Comparison of ENCODE assay signal across 28 mouse cellular contexts in genomic region chr3:148659024-148659423, GRCm38 (mm10).
"Had no signal": no experiment of that assay in that cellular context is flagged by ENCODE, and none has a peak within 500 bp of the region (broad histone marks: within the 10 kb centered on the region; RNA-seq: fewer than 3 reads in every experiment).

No protein-coding gene starts in this region.

- H3K4me3 ChIP-seq: embryonic facial prominence, embryonic 12.5 days; embryonic facial prominence, embryonic 15.5 days; erythroblast, embryonic 14.5 days; forebrain, embryonic 10.5 days; forebrain, embryonic 12.5 days; forebrain, embryonic 13.5 days; forebrain, embryonic 15.5 days; gastrocnemius, adult 2 months; heart, adult 2 months had no signal

- H3K9me3 ChIP-seq: embryonic facial prominence, embryonic 12.5 days; embryonic facial prominence, embryonic 15.5 days; forebrain, embryonic 10.5 days; forebrain, embryonic 12.5 days; forebrain, embryonic 13.5 days; forebrain, embryonic 15.5 days had no signal

- ATAC-seq: forebrain, embryonic 13.5 days; forebrain, embryonic 14.5 days; forebrain, embryonic 15.5 days; forebrain, embryonic 16.5 days; forebrain, postnatal 0 days had no signal

- H3K27ac ChIP-seq: embryonic facial prominence, embryonic 12.5 days; embryonic facial prominence, embryonic 15.5 days; forebrain, embryonic 10.5 days; forebrain, embryonic 12.5 days; forebrain, embryonic 13.5 days; forebrain, embryonic 15.5 days; gastrocnemius, adult 2 months; heart, adult 2 months had no signal

- H3K36me3 ChIP-seq: embryonic facial prominence, embryonic 12.5 days; embryonic facial prominence, embryonic 15.5 days; forebrain, embryonic 10.5 days; forebrain, embryonic 12.5 days; forebrain, embryonic 15.5 days had no signal

- H3K4me2 ChIP-seq: embryonic facial prominence, embryonic 12.5 days; embryonic facial prominence, embryonic 15.5 days; forebrain, embryonic 12.5 days; forebrain, embryonic 13.5 days; forebrain, embryonic 15.5 days had no signal

- H3K9ac ChIP-seq: embryonic facial prominence, embryonic 12.5 days; embryonic facial prominence, embryonic 15.5 days; forebrain, embryonic 12.5 days; forebrain, embryonic 13.5 days; forebrain, embryonic 15.5 days; forebrain, postnatal 0 days had no signal

- H3K27me3 ChIP-seq: embryonic facial prominence, embryonic 12.5 days; embryonic facial prominence, embryonic 15.5 days; forebrain, embryonic 12.5 days; forebrain, embryonic 13.5 days; forebrain, embryonic 15.5 days had no signal

- DNase-seq: cerebellum, adult 18-20 months; cerebellum, adult 2 months; cerebellum, adult 8-10 months; cerebellum, adult 9-10 months; cerebellum, adult 9-11 months; cerebellum, postnatal 10 days; cerebellum, postnatal 14 days; cerebellum, postnatal 25 days; cerebellum, postnatal 36 days; embryo, embryonic 11 days; forebrain, postnatal 0 days; gastrocnemius, adult 2 months; gastrocnemius, postnatal 10 days; gastrocnemius, postnatal 14 days; gastrocnemius, postnatal 25 days; gastrocnemius, postnatal 36 days; heart, adult 11 months; heart, adult 18-20 months; heart, adult 2 months had no signal
